Mouse (Mus musculus) liver, postnatal 0 days (tissue): ENCODE data around the gene Pelp1. TPM values are rescaled to one million over a fixed set of nuclear protein-coding genes. Genes with fewer than 3 reads are reported as not detected.
A peak's percentile ranks its signal among the peaks of the same experiment; 100 is the strongest.

Source experiments
- ATAC-seq: fragments of 200-750 bp; cut with Nextera tagmentation; 2 replicates; pipeline ENCODE4 v1.8.0; 2017; ENCODE audit warnings: mild to moderate bottlenecking, moderate library complexity
- DNase-seq: peaks from one replicate; pipeline ENCODE4 v3.0.0-alpha.2; 2016
- H3K27ac ChIP-seq: fragments of 300-500 bp; sonication (generic); 2 replicates; pipeline ENCODE4 v1.5.1; 2014; ENCODE audit warnings: antibody characterized with exemption, moderate library complexity, mild to moderate bottlenecking, low read depth
- H3K27me3 ChIP-seq: fragments of 300-500 bp; sonication (generic); 2 replicates; pipeline ENCODE4 v1.6.1; 2014; ENCODE audit warnings: low read length, control low read depth, mixed read lengths; ENCODE audit not compliant: insufficient read depth
- H3K36me3 ChIP-seq: fragments of 300-500 bp; sonication (generic); replicated peaks from 2 replicates; pipeline ENCODE4 v1.6.1; 2014; ENCODE audit warnings: mild to moderate bottlenecking, control low read depth, low read length, moderate library complexity, mixed read lengths; ENCODE audit not compliant: insufficient read depth
- H3K4me1 ChIP-seq: fragments of 300-500 bp; sonication (generic); 2 replicates; pipeline ENCODE4 v1.6.1; 2014; ENCODE audit warnings: antibody characterized with exemption, mild to moderate bottlenecking, control low read depth; ENCODE audit not compliant: insufficient read depth
- H3K4me2 ChIP-seq: fragments of 300-500 bp; sonication (generic); 2 replicates; pipeline ENCODE4 v1.6.1; 2014; ENCODE audit warnings: low read depth, mild to moderate bottlenecking, low read length, moderate library complexity, mixed read lengths
- H3K4me3 ChIP-seq: fragments of 300-500 bp; sonication (generic); 2 replicates; pipeline ENCODE4 v1.5.1; 2014; ENCODE audit warnings: low read depth, low read length
- H3K9ac ChIP-seq: fragments of 300-500 bp; sonication (generic); replicated peaks from 2 replicates; pipeline ENCODE4 v1.6.1; 2014; ENCODE audit warnings: mild to moderate bottlenecking, moderate library complexity
- H3K9me3 ChIP-seq: fragments of 300-500 bp; sonication (generic); 2 replicates; pipeline ENCODE4 v1.6.1; 2016; ENCODE audit warnings: mild to moderate bottlenecking, control low read depth, low read length, mixed read lengths
- CTCF ChIP-seq: sonication (generic); IDR thresholded peaks from 2 replicates; pipeline ENCODE4 v1.5.1; 2016; ENCODE audit warnings: antibody characterized with exemption, low read depth
- EP300 ChIP-seq: IDR thresholded peaks from 2 replicates; pipeline ENCODE4 v1.6.1; 2016; ENCODE audit warnings: antibody characterized with exemption, low read depth, mild to moderate bottlenecking
- WGBS: fragments of 180-500 bp; shearing (Covaris S2); extraction: QIAGEN DNeasy Blood & Tissue Kit; methylation state at CpG from one replicate; pipeline ENCODE4 v1.1.7; 2014; ENCODE audit not compliant: insufficient replicate concordance; 5-methylcytosine and 5-hydroxymethylcytosine counted together
- microRNA-seq: library from miRNA; unstranded; fragments of <30 nt; microRNA quantifications from one replicate; pipeline ENCODE4, GENCODE M21; 2016
- polyA plus RNA-seq: library from polyadenylated mRNA; unstranded; fragments of >200 nt; fragmentation: Nextera tagmentation; extraction: Ambion mirVana; gene quantifications from 2 replicates; pipeline ENCODE4 v1.2.1, GENCODE M21; 2015

Pelp1 gene
- polyA plus RNA-seq, 1 experiment from 2014 or later = 6.1 TPM

GRCm38 (mm10) chr11:70351868-70352267 lies 58.0 kb downstream of the Pelp1 start, which contains the start of gene Alox15:
Alox15 (minus strand) TSS chr11:70352031.
- TF ChIP-seq EP300 = no peak
- no peak for TF ChIP-seq CTCF

GRCm38 (mm10) chr11:70348630-70349029 lies 61.2 kb downstream of the Pelp1 start:
- H3K4me3 ChIP-seq = no peak overlapping the region
- no peaks in the 10 kb centered on the region for H3K9me3 ChIP-seq
- TF ChIP-seq EP300 (no peak), CTCF (no peak)
- no peak overlapping the region for H3K9ac ChIP-seq
- ATAC-seq = no peak
- WGBS = 66% methylated on average over 9 of the region's 9 CpGs
- no peak for DNase-seq
- H3K27me3 ChIP-seq = peaks cover 45% of the 10 kb centered on the region
- H3K36me3 ChIP-seq = no peaks in the 10 kb centered on the region
- H3K27ac ChIP-seq = no peak overlapping the region
- no peak overlapping the region for H3K4me2 ChIP-seq
- H3K4me1 ChIP-seq = no peaks in the 10 kb centered on the region

More at GRCm38 (mm10) chr11:70351868-70352267, 58.0 kb downstream of the Pelp1 start, which contains the start of gene Alox15:
- peaks cover 45% of the 10 kb centered on the region for H3K27me3 ChIP-seq
- ATAC-seq (no peak), DNase-seq (no peak)
- peak within 1 kb of the TSS; percentile 28 for H3K4me3 ChIP-seq
- no peak within 1 kb of the TSS for H3K9ac ChIP-seq
- 1% methylated on average over 19 of the region's 19 CpGs for WGBS
- H3K4me2 ChIP-seq = peak within 1 kb of the TSS; percentile 39
- H3K27ac ChIP-seq = no peak within 1 kb of the TSS
- no peaks in the 10 kb centered on the region for H3K4me1 ChIP-seq
- H3K9me3 ChIP-seq = no peaks in the 10 kb centered on the region
- no peaks in the 10 kb centered on the region for H3K36me3 ChIP-seq

GRCm38 (mm10) chr11:70347861-70348260 lies 62.0 kb downstream of the Pelp1 start:
- ATAC-seq (no peak), DNase-seq (no peak)
- no peak overlapping the region for H3K4me3 ChIP-seq
- no peak overlapping the region for H3K27ac ChIP-seq
- no peak overlapping the region for H3K4me2 ChIP-seq
- peaks cover 39% of the 10 kb centered on the region for H3K27me3 ChIP-seq
- H3K36me3 ChIP-seq = no peaks in the 10 kb centered on the region
- no peak overlapping the region for H3K9ac ChIP-seq
- TF ChIP-seq CTCF = no peak
- WGBS = 74% methylated on average over 10 of the region's 10 CpGs
- H3K4me1 ChIP-seq = no peaks in the 10 kb centered on the region
- H3K9me3 ChIP-seq = no peaks in the 10 kb centered on the region

GRCm38 (mm10) chr11:70345546-70345945 lies 64.3 kb downstream of the Pelp1 start:
- Histone ChIP-seq H3K4me3 (no peak overlapping the region), H3K4me1 (no peaks in the 10 kb centered on the region), H3K4me2 (no peak overlapping the region), H3K9me3 (no peaks in the 10 kb centered on the region), H3K9ac (no peak overlapping the region), H3K27ac (no peak overlapping the region), H3K36me3 (no peaks in the 10 kb centered on the region), H3K27me3 (peaks cover 16% of the 10 kb centered on the region)
- TF ChIP-seq EP300 = no peak
- no peak for TF ChIP-seq CTCF
- ATAC-seq (no peak), DNase-seq (no peak)
- WGBS = 82% methylated on average over 8 of the region's 8 CpGs

- ATAC-seq = no peak
These were observed 64.8 kb downstream of the Pelp1 start for GRCm38 (mm10) chr11:70345061-70345460.

More at GRCm38 (mm10) chr11:70345061-70345460, 64.8 kb downstream of the Pelp1 start:
- Histone ChIP-seq H3K27ac (no peak overlapping the region), H3K9ac (no peak overlapping the region), H3K4me2 (no peak overlapping the region), H3K4me1 (no peaks in the 10 kb centered on the region), H3K4me3 (no peak overlapping the region), H3K27me3 (peaks cover 12% of the 10 kb centered on the region; the same call in 1 of the 2 replicates), H3K9me3 (no peaks in the 10 kb centered on the region), H3K36me3 (no peaks in the 10 kb centered on the region)
- TF ChIP-seq EP300 = no peak
- TF ChIP-seq CTCF = no peak
- no peak for DNase-seq
- 71% methylated on average over 10 of the region's 10 CpGs for WGBS

Small RNAs within 50 kb of the gene (microRNA-seq; reads per million reads assigned to microRNA genes)
- 1.2 reads per million for gene Mir7115

Other genes with a start within 250 kb of the Pelp1 start
- 1.4 and 1.8 TPM in 2 replicates for gene Slc16a11, start 197.3 kb downstream of the Pelp1 start, polyA plus RNA-seq
- 1.3 and 1.9 TPM in 2 replicates for gene Slc16a13, start 189.0 kb downstream of the Pelp1 start, polyA plus RNA-seq
- gene Bcl6b, start 180.2 kb downstream of the Pelp1 start, polyA plus RNA-seq = 1.4 and 1.8 TPM in 2 replicates
- 48.9 and 55.2 TPM in 2 replicates for gene 0610010K14Rik, start 172.1 kb downstream of the Pelp1 start, polyA plus RNA-seq
- 5.4 and 5.8 TPM in 2 replicates for gene Gm21988, start 170.2 kb downstream of the Pelp1 start, polyA plus RNA-seq
- 241 TPM in 2 replicates for gene Rnasek, start 170.2 kb downstream of the Pelp1 start, polyA plus RNA-seq
- gene Alox12, start 154.7 kb downstream of the Pelp1 start, polyA plus RNA-seq = 17.8 and 20.0 TPM in 2 replicates
- 0.08 TPM in 1 of 2 replicates, not detected in the other for gene Alox12e, start 87.4 kb downstream of the Pelp1 start, polyA plus RNA-seq
- gene Alox15, start 58.0 kb downstream of the Pelp1 start, polyA plus RNA-seq = 0.49 and 0.56 TPM in 2 replicates
- 20.0 and 21.8 TPM in 2 replicates for gene Arrb2, start 22.6 kb upstream of the Pelp1 start, polyA plus RNA-seq
- gene Med11, start 41.9 kb upstream of the Pelp1 start, polyA plus RNA-seq = 14.3 and 15.1 TPM in 2 replicates
- gene Zmynd15, start 49.4 kb upstream of the Pelp1 start, polyA plus RNA-seq = 0.59 and 0.70 TPM in 2 replicates
- gene Cxcl16, start 50.0 kb upstream of the Pelp1 start, polyA plus RNA-seq = 9.2 and 9.4 TPM in 2 replicates
- gene Tm4sf5, start 95.2 kb upstream of the Pelp1 start, polyA plus RNA-seq = 1.7 and 2.8 TPM in 2 replicates
- gene Vmo1, start 104.6 kb upstream of the Pelp1 start, polyA plus RNA-seq = 1.0 and 1.4 TPM in 2 replicates
- 28.0 and 30.8 TPM in 2 replicates for gene Gltpd2, start 109.2 kb upstream of the Pelp1 start, polyA plus RNA-seq
- gene Psmb6, start 115.3 kb upstream of the Pelp1 start, polyA plus RNA-seq = 317 and 325 TPM in 2 replicates
- not detected in 2 replicates for gene Gm40193, start 122.9 kb upstream of the Pelp1 start, polyA plus RNA-seq
- 1.6 and 1.8 TPM in 2 replicates for gene Pld2, start 130.0 kb upstream of the Pelp1 start, polyA plus RNA-seq
- 3.7 and 3.9 TPM in 2 replicates for gene Mink1, start 152.8 kb upstream of the Pelp1 start, polyA plus RNA-seq
- not detected in 2 replicates for gene 4930544D05Rik, start 205.8 kb upstream of the Pelp1 start, polyA plus RNA-seq
- gene Chrne, start 209.2 kb upstream of the Pelp1 start, polyA plus RNA-seq = 0.19 TPM in 1 of 2 replicates, not detected in the other
- gene Gp1ba, start 229.1 kb upstream of the Pelp1 start, polyA plus RNA-seq = 3.5 and 4.1 TPM in 2 replicates
- 54.8 and 55.3 TPM in 2 replicates for gene Rnf167, start 237.2 kb upstream of the Pelp1 start, polyA plus RNA-seq
- gene Slc25a11, start 237.4 kb upstream of the Pelp1 start, polyA plus RNA-seq = 140 and 143 TPM in 2 replicates
- 918 and 940 TPM in 2 replicates for gene Pfn1, start 244.6 kb upstream of the Pelp1 start, polyA plus RNA-seq
- gene Eno3, start 247.2 kb upstream of the Pelp1 start, polyA plus RNA-seq = 4.0 and 21.3 TPM in 2 replicates